Mouse (Mus musculus): ENCODE data around the gene Tbx21. TPM values are rescaled to one million over a fixed set of nuclear protein-coding genes. Genes with fewer than 3 reads are reported as not detected.

Tbx21 gene
- total RNA-seq, 2 experiments from 2014 or later = 0.45 to 0.62 TPM

DNA sequence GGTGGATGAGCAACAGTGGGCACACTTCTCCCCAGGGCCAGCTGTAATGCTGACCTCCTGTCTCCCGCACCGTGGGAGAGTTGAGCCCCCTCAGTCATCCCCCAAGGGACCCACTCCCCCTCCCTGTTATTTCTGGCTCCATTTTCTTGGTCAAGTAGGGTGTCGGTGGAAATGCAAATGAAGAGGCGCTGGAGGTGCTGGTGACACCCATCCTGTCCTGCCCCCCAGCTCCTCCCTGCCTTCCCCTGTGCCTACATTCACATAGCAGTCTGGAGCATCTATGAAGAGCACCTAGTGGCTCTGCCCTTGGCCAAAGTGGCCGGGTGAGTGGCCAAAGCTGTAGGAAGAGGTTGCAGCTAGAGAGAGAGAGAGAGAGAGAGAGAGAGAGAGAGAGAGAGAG lies 18.1 kb upstream of the Tbx21 start:
- no peak for DNase-seq (ENCODE audit: low spot score in 2 of 2)

DNA sequence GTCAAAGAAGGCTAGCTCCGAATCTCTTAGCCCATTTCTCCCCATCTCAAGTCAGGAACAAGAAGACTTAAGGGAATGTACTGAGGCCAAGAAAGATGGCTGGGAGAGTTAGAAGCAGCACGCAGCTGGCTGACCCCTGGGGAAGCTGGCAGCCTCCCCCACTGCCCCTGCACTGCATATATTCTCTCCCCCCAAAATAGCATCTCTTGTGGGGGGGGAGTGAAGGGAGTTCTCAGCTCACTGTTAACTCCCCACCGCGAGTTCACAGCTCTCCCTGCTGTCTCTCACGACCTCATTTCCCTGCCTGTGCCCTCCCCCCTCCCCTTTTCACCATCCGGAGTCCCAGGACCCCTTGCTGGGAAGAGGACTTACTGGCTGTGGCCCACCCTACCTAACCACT lies 17.1 kb upstream of the Tbx21 start:
- DNase-seq (ENCODE audit: low spot score in 2 of 2) = no peak

DNA sequence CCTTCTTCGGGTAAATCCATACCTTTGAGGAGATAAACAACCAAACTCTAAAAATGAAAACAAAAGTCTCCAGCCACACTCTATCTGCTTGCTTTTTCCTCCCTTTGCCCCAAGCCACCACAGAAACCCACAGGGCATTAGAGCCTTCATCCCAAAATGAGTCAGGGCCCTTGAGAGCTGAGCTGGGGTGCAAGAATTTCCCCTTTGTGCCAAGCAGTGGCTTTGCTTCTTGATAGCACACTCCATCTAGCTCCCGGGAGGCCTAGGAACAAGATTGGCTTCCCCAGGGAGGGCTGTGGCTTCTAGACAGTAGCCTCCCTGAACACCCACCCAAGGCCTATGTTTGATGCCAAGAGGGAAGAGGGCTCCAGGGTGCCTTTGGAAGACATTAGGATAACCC lies 16.6 kb upstream of the Tbx21 start:
- DNase-seq (ENCODE audit: low spot score in 2 of 2) = no peak

DNA sequence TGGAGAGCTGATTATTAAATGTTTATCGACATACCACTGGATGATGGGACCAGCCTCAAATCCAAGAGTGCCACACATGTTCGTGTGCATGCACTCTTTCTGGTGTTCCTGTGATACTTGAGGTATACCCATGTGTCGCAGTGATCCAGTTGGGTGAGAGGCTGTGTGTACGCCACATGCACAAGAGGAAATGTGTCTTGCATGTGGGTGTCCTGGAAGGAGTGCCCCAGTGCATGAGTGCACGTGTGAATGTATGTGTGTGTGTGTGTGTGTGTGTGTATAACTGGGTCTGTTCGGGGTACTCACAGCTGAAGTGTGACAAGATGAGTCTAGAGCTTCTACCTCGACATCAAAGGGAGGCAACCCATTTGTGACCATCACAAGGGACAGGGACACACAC lies 15.2 kb upstream of the Tbx21 start:
- DNase-seq (ENCODE audit: low spot score in 2 of 2) = no peak

GRCm38 (mm10) chr11:97128956-97129355 lies 13.8 kb upstream of the Tbx21 start:
- DNase-seq (ENCODE audit: low spot score in 2 of 2) = no peak

DNA sequence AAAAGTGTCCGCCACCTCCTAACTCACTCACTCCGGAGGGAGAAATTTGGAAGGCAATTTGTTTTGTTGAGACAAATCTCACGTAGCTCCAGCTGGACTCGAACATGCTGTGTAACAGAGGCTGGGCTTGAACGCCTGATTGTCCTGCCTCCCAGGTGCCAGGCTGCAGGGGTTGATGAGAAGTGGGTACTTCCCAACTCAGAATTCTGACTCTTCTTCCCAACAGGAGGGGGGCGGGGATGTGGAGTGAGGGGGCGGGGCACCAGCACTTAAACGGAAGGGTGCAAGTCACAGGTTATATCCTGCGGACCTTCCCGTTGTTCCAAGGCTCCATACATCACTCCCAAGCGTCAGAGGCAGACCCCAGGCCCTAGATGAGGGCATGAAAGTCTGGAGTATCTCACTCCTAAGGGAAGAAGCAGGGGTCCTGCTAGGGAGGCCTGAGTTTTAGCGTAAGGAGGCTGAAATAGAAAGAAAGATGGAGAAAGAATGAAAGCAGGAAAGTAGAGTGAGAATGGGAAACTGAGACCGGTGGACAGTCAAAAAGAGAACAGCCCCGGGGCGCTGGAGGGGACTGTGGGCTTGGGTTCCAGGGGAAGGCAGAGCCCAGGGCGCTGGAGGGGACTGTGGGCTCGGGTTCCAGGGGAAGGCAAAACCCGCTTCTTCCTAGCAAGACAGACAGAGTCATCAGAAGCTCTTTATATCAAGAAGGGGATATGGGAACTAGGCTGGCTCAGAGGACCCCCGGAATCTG lies 12.5 kb upstream of the Tbx21 start:
- DNase-seq (ENCODE audit: low spot score in 2 of 2) = no peak

DNA sequence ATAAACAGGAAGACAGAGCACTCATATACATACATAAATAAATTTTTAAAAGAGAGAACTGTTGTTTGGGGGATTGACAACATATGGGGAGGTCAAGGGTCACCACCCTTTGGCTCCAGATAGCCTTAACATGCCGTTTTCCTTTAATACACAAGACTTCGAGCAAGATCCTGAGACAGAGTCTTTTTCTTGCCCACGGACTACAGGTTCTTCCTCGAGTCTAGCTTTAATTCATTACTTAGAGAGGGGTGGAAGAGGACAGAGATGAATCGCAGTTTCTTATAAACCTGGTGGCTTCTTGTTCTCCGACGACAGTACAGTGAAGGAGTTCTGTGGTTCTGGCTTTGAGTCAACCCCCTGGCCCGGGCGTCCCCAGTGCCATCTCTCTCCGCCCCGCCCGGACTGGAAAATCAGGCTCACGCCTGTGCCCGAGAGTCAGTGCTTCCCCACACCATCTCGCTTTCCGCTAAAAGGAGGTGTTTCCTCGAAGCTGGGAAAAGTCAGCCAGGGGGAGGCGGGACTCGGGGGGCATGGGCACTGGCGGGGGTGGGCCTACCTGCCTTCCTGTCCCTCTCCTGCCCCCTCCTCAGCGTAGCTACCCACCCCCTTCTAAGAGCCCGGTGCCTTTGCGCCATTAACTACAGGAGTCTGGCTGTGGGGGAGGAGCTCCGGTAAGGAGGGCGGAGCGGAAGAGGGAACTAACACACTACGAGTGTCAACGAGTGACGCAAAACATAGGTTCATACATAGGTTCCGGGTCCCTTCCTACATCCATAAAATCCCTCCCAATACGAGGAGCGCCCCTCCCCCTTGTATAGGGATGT lies 11.7 kb upstream of the Tbx21 start:
- no peak for DNase-seq (ENCODE audit: low spot score in 2 of 2)

- no peak for DNase-seq (ENCODE audit: low spot score in 2 of 2)
Observed at GRCm38 (mm10) chr11:97124266-97125036, 9.3 kb upstream of the Tbx21 start.

- no peak for DNase-seq (ENCODE audit: low spot score in 2 of 2)
Observed at GRCm38 (mm10) chr11:97123282-97123890, 8.3 kb upstream of the Tbx21 start.

DNA sequence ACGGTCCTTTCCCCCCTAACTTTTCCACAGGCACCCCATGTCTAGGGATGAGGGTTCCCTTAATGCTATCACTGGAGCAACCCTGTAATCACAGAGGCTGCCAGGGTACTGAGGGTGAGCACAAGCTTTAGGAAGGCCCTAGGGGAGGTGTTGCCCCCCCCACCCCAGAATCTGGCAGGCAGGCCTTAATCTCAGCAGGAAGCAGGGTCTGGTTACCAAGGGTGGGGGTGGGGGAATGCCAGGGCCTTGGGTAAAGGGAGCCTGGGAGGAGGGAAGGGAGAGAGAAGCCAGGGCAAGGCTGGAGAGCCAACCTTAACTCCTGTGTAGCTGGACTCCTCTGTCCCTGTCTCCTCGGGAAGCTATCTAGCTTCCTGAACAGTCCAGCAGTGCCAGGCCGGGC lies 5.5 kb upstream of the Tbx21 start:
- DNase-seq (ENCODE audit: low spot score in 2 of 2) = no peak

DNA sequence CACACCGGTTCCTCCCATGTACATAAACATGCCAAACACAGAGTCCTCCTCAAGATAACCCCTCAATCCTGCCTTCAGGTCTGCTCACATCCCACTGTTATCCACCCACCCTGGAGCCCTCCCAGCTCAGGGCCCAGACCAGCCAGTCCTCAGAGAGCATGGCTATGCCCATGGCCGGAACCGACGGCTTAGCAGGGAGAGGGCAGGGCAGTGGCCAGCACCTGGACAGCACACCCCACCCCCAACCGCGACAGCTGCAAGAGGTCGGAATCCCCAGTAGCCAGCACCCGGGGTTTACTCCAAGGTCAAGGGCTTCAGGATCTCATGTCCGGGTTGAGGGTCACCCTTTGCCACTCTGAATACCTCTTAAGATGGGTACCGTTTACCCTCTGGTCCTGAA lies 5.1 kb upstream of the Tbx21 start:
- no peak for DNase-seq (ENCODE audit: low spot score in 2 of 2)

DNA sequence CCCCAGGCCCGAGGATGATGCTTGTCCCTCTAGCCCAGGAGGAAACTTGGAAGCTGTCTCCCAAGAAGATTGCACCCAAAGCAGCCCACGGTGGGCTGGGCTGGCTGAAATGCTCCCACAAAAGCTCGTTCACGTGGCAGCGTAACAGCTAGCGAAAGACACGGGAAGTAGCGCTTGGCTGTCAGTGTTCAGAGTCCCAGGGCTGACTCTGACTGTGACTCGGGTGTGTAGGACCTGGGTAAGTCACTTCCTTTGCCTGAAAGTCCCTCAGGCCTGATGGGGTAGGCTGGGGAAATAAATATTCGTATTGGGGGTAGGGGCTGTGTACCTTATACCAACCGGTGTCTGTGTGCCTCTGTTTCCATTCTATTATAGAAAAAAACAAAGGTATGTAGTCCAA lies 666 bp upstream of the Tbx21 start:
- DNase-seq (ENCODE audit: low spot score in 2 of 2) = no peak

DNA sequence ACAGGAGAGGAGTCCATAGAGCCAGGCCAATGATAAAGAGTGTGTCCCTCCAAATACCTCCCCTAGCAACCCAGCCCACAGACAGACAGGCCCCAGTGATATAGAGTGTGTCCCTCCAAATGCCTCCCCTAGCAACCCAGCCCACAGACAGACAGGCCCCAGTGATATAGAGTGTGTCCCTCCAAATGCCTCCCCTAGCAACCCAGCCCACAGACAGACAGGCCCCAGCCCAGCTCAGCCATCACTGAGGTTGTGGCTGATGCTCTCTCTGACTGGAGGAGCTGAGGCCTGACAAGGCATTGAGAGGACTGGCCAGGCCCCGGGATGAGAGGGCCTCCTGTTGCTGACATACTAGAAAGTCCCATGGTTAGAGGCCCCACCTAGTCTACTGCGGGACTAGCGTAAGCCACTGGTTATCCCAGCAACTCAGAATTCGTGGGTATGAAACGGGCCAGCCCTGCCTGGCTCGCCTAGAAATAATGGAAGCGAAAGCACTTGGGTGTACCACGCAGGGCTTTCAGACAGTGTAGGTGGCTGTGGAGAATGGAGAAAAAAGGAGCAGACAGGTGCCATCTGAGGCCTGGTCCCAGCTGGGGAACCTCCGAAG lies 2.5 kb downstream of the Tbx21 start:
- no peak for DNase-seq (ENCODE audit: low spot score in 2 of 2)

DNA sequence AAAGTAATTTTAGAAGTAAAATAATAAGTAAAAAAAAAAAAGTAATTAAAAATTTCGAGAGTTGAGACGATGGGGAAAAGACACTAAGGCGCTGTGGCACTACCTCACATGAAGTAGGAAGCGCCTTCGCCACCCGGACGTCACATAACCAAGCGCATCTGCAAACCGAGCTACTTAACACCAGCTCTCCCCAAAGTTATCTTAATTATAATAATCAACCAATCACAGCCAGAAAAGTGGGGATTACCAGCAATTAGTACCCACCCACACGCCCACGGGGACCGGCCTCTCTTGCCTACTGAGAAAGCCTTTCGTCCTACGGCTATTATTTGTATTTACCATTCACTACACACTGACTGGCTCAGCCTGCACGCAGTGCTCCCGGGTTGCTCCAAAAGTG lies 6.2 kb downstream of the Tbx21 start:
- DNase-seq (ENCODE audit: low spot score in 2 of 2) = no peak

DNA sequence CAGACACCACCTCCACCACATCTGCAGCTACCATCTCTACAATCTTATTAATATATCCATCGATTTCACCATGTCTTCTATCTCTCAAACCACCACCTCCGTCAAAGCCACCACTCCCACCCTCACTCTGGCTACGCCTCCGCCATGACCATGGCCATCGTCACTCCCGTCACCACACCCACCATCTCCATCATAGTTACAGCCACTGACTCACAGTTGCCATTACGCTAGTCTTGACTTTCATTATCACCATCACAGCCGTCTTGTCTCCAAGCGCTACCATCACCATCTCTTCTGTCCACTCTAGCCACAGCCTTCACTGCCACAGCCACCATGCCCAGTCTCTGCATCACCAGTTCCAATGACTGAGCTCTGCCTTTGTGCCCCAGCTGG lies 11.0 kb downstream of the Tbx21 start:
- DNase-seq (ENCODE audit: low spot score in 2 of 2) = no peak

DNA sequence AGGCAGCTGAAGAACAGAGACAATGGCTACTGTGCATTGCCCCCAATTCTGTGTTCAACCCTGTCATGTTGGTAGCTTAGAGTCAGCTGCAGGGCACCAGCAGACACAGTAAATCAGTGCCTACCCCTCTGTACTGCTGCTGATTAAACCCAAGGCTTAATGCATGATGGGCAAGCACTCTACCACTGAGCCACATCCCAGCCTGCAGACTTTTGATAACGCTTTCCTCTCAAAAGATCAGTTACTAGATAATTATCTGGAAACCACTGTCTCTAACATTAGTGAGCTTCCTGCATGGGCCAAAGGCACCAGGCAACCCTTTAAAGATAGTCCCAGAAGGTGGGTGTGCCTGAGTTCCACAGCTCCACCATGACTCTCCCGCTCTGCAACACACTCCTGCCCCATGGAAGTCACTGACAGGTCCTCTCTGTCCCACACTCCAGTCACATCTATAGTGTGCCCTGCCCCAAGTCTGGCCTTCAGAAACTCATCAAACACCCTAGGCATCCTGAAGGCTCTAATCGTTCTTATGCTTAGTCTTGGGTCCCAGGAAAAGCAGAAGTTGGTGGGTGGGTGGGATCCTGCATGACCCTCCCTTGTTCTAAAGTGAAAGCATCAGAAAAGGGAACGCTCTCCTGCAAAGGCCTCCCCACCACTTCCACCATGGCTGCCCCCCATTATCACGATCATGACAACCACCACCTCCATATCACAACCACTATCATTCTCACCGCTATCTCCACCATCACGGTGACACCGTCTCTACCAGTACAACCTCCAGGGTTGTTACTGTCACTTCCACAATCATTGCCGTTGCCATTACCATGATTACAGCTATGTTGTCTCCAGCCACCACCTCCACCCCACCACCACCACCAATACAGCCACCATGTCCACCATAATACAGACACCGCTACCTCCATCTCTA lies 11.7 kb downstream of the Tbx21 start:
- DNase-seq (ENCODE audit: low spot score in 2 of 2) = no peak

- peak in 1 of 2 experiments; percentile 66 for DNase-seq (ENCODE audit: low spot score in 2 of 2)
Observed at GRCm38 (mm10) chr11:97101722-97102121, 13.4 kb downstream of the Tbx21 start.

DNA sequence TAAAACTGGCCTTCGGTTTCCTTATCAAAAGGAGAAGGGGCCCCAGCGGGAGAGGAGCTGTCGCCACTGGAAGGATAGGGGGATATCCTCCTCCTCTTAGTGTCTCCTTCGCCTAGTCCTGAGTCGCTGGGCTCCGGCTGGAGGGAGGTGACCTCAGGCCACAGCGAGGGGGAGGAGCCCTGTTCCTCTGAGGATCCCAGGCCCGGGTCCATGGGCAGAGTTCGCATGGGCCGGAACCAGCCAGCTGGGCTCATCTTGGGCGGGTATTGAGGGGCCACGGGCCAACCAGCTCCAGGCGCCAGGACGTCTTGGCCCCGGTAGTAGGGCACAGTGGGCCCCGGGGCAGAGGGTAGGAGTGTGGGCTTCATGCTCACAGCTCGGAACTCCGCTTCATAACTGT lies 16.3 kb downstream of the Tbx21 start:
- no peak for DNase-seq (ENCODE audit: low spot score in 2 of 2)

DNA sequence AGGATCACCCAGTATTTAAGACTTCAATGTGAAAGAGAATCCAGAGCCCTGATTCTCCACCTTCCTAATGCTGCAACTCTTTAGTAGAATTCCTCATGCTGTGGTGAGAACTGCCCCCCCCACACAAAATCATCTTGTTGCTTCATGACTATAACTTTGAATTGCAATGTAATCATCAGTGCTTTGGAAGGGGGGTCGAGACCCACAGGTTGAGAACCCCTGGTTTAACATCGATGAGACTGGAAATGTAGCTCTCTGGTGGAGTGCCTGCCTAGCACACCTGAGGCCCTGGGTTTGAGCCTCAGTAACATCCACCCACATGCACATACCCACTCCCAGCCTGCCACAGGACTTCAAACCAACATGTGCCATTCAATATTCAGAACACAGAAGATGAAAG lies 20.5 kb downstream of the Tbx21 start:
- DNase-seq (ENCODE audit: low spot score in 2 of 2) = no peak

DNA sequence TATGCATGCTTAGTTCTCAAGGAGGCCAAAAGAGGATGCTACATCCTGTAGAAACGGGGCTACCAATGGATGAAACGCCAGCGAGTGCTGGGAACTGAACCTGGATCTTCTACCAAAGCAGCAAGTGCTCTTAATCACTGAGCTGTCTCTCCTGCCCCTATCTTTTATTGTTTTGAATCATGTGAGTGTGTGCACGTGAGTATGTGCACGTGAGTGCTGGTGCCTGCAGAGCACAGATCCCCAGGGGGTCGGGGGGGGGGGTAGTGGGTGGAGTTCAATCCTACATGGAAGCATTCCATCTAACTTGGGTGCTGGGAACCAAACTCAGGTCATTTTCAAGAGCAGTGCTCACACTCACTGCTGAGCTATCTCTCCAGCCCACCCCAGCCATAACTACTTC lies 28.8 kb downstream of the Tbx21 start:
- no peak for DNase-seq (ENCODE audit: low spot score in 2 of 2)
